Mouse (Mus musculus) myocyte (in vitro differentiated cells): ENCODE data around the gene Eif4a1.

ENCODE experiments used
- MAX ChIP-seq: IDR thresholded peaks from one replicate; pipeline ENCODE4 v1.6.1; 2011; ENCODE audit warnings: low read depth, mild to moderate bottlenecking, control low read depth
- POLR2A ChIP-seq: IDR thresholded peaks from one replicate; pipeline ENCODE4 v1.6.1; 2011; ENCODE audit warnings: low read depth, mild to moderate bottlenecking, control low read depth, moderate library complexity; ENCODE audit not compliant: insufficient read length

GRCm38 (mm10) chr11:69663795-69664194, 8.4 kb downstream of the Eif4a1 start:
- no peak for TF ChIP-seq POLR2A
- TF ChIP-seq MAX: no peak
